Mouse (Mus musculus) forebrain, postnatal 0 days (tissue): ENCODE measurements at regions not wholly inside any gene's neighbourhood (a gene's known extent, or its start where the extent isn't known, plus 50 kb on each side); places are given as distances from the start of the nearest gene placed in this dataset.

Source experiments
- ATAC-seq: fragments of 200-750 bp; cut with Nextera tagmentation; 2 replicates; pipeline ENCODE4 v1.8.0; 2017; ENCODE audit warnings: mild to moderate bottlenecking, moderate library complexity
- DNase-seq: peaks from one replicate; pipeline ENCODE4 v3.0.0-alpha.2; 2015
- H3K27ac ChIP-seq: fragments of 300-500 bp; sonication (generic); 2 replicates; pipeline ENCODE4 v1.5.1; 2014; ENCODE audit warnings: low read depth, mild to moderate bottlenecking, antibody characterized with exemption, low read length, moderate library complexity, mixed read lengths
- H3K27me3 ChIP-seq: fragments of 300-500 bp; sonication (generic); 2 replicates; pipeline ENCODE4 v1.6.1; 2014; ENCODE audit warnings: mild to moderate bottlenecking, low read length, mixed read lengths; ENCODE audit not compliant: insufficient read depth
- H3K36me3 ChIP-seq: fragments of 300-500 bp; sonication (generic); 2 replicates; pipeline ENCODE4 v1.6.1; 2014; ENCODE audit warnings: mild to moderate bottlenecking, moderate library complexity; ENCODE audit not compliant: insufficient read depth
- H3K4me1 ChIP-seq: fragments of 300-500 bp; sonication (generic); 2 replicates; pipeline ENCODE4 v1.6.1; 2014; ENCODE audit warnings: antibody characterized with exemption; ENCODE audit not compliant: insufficient read depth
- H3K4me2 ChIP-seq: fragments of 300-500 bp; sonication (generic); 2 replicates; pipeline ENCODE4 v1.6.1; 2014; ENCODE audit warnings: low read depth, mild to moderate bottlenecking, moderate library complexity
- H3K4me3 ChIP-seq: fragments of 300-500 bp; sonication (generic); 2 replicates; pipeline ENCODE4 v1.5.1; 2014; ENCODE audit warnings: low read depth, low read length, mixed read lengths
- H3K9ac ChIP-seq: fragments of 300-500 bp; sonication (generic); 2 replicates; pipeline ENCODE4 v1.6.1; 2014; ENCODE audit warnings: mild to moderate bottlenecking
- H3K9me3 ChIP-seq: fragments of 300-500 bp; sonication (generic); 2 replicates; pipeline ENCODE4 v1.6.1; 2016; ENCODE audit warnings: low read length
- CTCF ChIP-seq: sonication (generic); IDR thresholded peaks from 2 replicates; pipeline ENCODE4 v1.5.1; 2016; ENCODE audit warnings: antibody characterized with exemption, control low read depth, low read depth
- WGBS: fragments of 180-500 bp; shearing (Covaris S2); extraction: QIAGEN DNeasy Blood & Tissue Kit; methylation state at CpG from one replicate; pipeline ENCODE4 v1.1.7; 2014; 5-methylcytosine and 5-hydroxymethylcytosine counted together

- Histone ChIP-seq H3K4me1 (no peaks in the 10 kb centered on the region), H3K36me3 (no peaks in the 10 kb centered on the region), H3K27me3 (no peaks in the 10 kb centered on the region), H3K4me3 (no peak overlapping the region), H3K9me3 (no peaks in the 10 kb centered on the region), H3K9ac (no peak overlapping the region), H3K27ac (no peak overlapping the region), H3K4me2 (no peak overlapping the region)
- TF ChIP-seq CTCF: no peak
- no peak for DNase-seq
- no peak for ATAC-seq
- WGBS: 81% methylated on average over 3 of the region's 3 CpGs
Measured at GRCm38 (mm10) chr2:9116697-9117096, 764.4 kb upstream of the 4930412O13Rik start.

- TF ChIP-seq CTCF: no peak
- no peak overlapping the region for H3K27ac ChIP-seq
- ATAC-seq: no peak
- no peak overlapping the region for H3K4me3 ChIP-seq
- H3K9ac ChIP-seq: no peak overlapping the region
- H3K9me3 ChIP-seq: no peaks in the 10 kb centered on the region
- H3K36me3 ChIP-seq: no peaks in the 10 kb centered on the region
- no peaks in the 10 kb centered on the region for H3K4me1 ChIP-seq
- H3K27me3 ChIP-seq: no peaks in the 10 kb centered on the region
- H3K4me2 ChIP-seq: no peak overlapping the region
- 47% methylated on average over 5 of the region's 5 CpGs for WGBS
- no peak for DNase-seq
Measured at GRCm38 (mm10) chr2:9117523-9117922, 763.5 kb upstream of the 4930412O13Rik start.

GRCm38 (mm10) chr2:9136963-9137362 is 744.1 kb upstream of the 4930412O13Rik start:
- Histone ChIP-seq H3K9me3 (no peaks in the 10 kb centered on the region), H3K27ac (no peak overlapping the region), H3K4me2 (no peak overlapping the region), H3K9ac (no peak overlapping the region), H3K36me3 (no peaks in the 10 kb centered on the region), H3K4me1 (no peaks in the 10 kb centered on the region), H3K4me3 (no peak overlapping the region), H3K27me3 (no peaks in the 10 kb centered on the region)
- TF ChIP-seq CTCF: no peak
- ATAC-seq (no peak), DNase-seq (no peak)
- 66% methylated on average over 4 of the region's 4 CpGs for WGBS

GRCm38 (mm10) chr2:9141411-9141810 is 739.6 kb upstream of the 4930412O13Rik start:
- H3K27ac ChIP-seq: no peak overlapping the region
- no peak for DNase-seq
- no peak overlapping the region for H3K9ac ChIP-seq
- H3K4me2 ChIP-seq: no peak overlapping the region
- 82% methylated on average over 1 of the region's 1 CpGs for WGBS
- no peak for TF ChIP-seq CTCF
- no peak for ATAC-seq
- H3K9me3 ChIP-seq: no peaks in the 10 kb centered on the region
- no peaks in the 10 kb centered on the region for H3K36me3 ChIP-seq
- H3K4me3 ChIP-seq: no peak overlapping the region
- H3K4me1 ChIP-seq: no peaks in the 10 kb centered on the region
- H3K27me3 ChIP-seq: no peaks in the 10 kb centered on the region

- TF ChIP-seq CTCF: no peak
- H3K9me3 ChIP-seq: no peaks in the 10 kb centered on the region
- no peak overlapping the region for H3K9ac ChIP-seq
- no peaks in the 10 kb centered on the region for H3K4me1 ChIP-seq
- no peaks in the 10 kb centered on the region for H3K36me3 ChIP-seq
- H3K27ac ChIP-seq: no peak overlapping the region
- WGBS: 93% methylated on average over 5 of the region's 5 CpGs
- ATAC-seq (no peak), DNase-seq (no peak)
- no peaks in the 10 kb centered on the region for H3K27me3 ChIP-seq
- H3K4me3 ChIP-seq: no peak overlapping the region
- H3K4me2 ChIP-seq: no peak overlapping the region
Measured at GRCm38 (mm10) chr2:9155604-9156003, 725.4 kb upstream of the 4930412O13Rik start.

GRCm38 (mm10) chr2:9160181-9160580 is 720.9 kb upstream of the 4930412O13Rik start:
- H3K4me3 ChIP-seq: no peak overlapping the region
- DNase-seq (no peak), ATAC-seq (no peak)
- TF ChIP-seq CTCF: no peak
- H3K4me1 ChIP-seq: no peaks in the 10 kb centered on the region
- H3K36me3 ChIP-seq: no peaks in the 10 kb centered on the region
- no peaks in the 10 kb centered on the region for H3K27me3 ChIP-seq
- no peak overlapping the region for H3K27ac ChIP-seq
- H3K9me3 ChIP-seq: no peaks in the 10 kb centered on the region
- no peak overlapping the region for H3K4me2 ChIP-seq
- no peak overlapping the region for H3K9ac ChIP-seq

- 91% methylated on average over 5 of the region's 5 CpGs for WGBS
- DNase-seq: no peak
- H3K36me3 ChIP-seq: no peaks in the 10 kb centered on the region
Measured at GRCm38 (mm10) chr2:9163819-9164560, 717.1 kb upstream of the 4930412O13Rik start.

GRCm38 (mm10) chr2:9182127-9182526 is 698.9 kb upstream of the 4930412O13Rik start:
- TF ChIP-seq CTCF: no peak
- no peaks in the 10 kb centered on the region for H3K9me3 ChIP-seq
- no peaks in the 10 kb centered on the region for H3K36me3 ChIP-seq
- no peak for DNase-seq
- ATAC-seq: no peak
- no peak overlapping the region for H3K27ac ChIP-seq
- 47% methylated on average over 5 of the region's 5 CpGs for WGBS
- no peaks in the 10 kb centered on the region for H3K27me3 ChIP-seq
- H3K9ac ChIP-seq: no peak overlapping the region
- no peaks in the 10 kb centered on the region for H3K4me1 ChIP-seq
- no peak overlapping the region for H3K4me3 ChIP-seq
- H3K4me2 ChIP-seq: no peak overlapping the region

More at GRCm38 (mm10) chr2:9163819-9164560, 717.1 kb upstream of the 4930412O13Rik start:
- Histone ChIP-seq H3K4me2 (no peak overlapping the region), H3K27me3 (no peaks in the 10 kb centered on the region), H3K4me3 (no peak overlapping the region), H3K27ac (no peak overlapping the region), H3K9me3 (no peaks in the 10 kb centered on the region), H3K4me1 (no peaks in the 10 kb centered on the region), H3K9ac (no peak overlapping the region)
- TF ChIP-seq CTCF: no peak
- ATAC-seq: no peak
